13 mouse cellular contexts compared by ENCODE assay signal in the genomic region with DNA sequence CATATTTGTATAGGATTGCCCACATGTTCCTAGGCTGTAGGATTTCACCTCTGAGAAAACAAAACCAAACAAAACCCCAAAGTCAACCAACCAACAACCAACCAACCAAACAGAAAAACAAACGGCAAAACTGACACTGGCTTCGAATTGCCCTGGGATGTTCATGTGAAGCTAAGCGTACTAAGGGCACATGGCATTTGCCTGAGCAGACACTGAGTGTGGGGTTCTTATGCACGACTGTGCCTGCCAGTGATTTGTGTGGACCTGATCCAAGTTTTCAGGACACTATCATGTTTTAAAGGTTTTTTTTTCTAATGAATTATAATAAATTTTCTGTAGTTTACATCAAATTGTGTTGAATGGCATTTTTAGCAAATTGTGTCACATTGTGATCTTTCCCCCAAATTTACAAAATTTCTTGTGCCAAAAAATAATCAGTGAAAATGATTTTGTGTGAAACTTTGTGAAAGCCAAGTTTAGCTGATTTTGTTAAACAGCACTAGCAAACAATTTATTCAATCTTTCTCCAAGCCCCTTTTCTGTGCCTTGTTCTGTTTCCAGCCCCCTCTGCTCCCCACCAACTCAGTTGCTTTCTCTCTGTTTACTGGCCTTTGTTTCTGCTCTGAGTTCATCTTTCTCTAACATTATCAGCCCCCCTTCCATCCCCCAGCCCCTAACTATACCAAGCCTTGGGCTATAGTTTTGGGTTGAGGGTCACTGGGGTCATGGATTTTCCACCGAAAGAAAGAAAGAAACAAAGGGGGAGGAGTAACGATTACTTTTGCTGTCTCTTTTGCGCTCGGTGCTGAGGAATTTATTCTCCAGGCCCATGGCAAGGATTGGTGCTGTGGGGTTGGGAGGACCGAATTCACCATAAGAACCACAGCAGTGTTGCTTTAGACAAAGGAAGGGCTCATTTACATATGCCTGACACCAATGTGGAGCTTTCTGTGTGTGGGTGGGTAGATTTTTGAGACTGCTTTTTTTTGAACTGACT.
DNase-seq lines count a peak whose midpoint lies in the region; ATAC-seq and TF ChIP-seq lines count a peak whose summit lies in the region.
"Had no signal": no experiment of that assay in that cellular context is flagged by ENCODE, and none has a peak within 500 bp of the region (broad histone marks: within the 10 kb centered on the region; RNA-seq: fewer than 3 reads in every experiment).

No protein-coding gene starts in this region.

- intact Hi-C loops in left cerebral cortex, adult 2 months (cut with DNase I): loop anchor here (1.0 to 5.0 kb wide), 6 partner anchors 56 to 364 kb away; no protein-coding TSS in a partner anchor
- intact Hi-C loops in left cerebral cortex, postnatal 4 days (cut with DNase I): loop anchor here (10.0 kb wide), 1 partner anchor 372 kb away; no protein-coding TSS in a partner anchor

- no peak for DNase-seq in left cerebral cortex, adult 2 months (ENCODE audit: extremely low spot score in 1 of 2, low spot score in 2 of 2)
- DNase-seq in left cerebral cortex, postnatal 4 days: no peak
- DNase-seq in embryo, embryonic 10 days (ENCODE audit: low spot score): peak; percentile 76
- peak; percentile 30 for DNase-seq in forebrain, postnatal 0 days
- peak; percentile 64 for DNase-seq in neural tube, embryonic 11.5 days (ENCODE audit: low spot score)
- no peak for DNase-seq in adrenal gland, postnatal 36 days
- DNase-seq in kidney, adult 8-10 months: no peak
- DNase-seq in urinary bladder, postnatal 14 days (ENCODE audit: low spot score): no peak
- DNase-seq: gastrocnemius, postnatal 36 days; kidney, postnatal 25 days had no signal

- H3K4me1 ChIP-seq in forebrain, postnatal 0 days (ENCODE audit: insufficient read depth): 0 out of 2 replicates have a peak, but pooled peaks cover 3% of the 10 kb centered on the region
- 0 out of 2 replicates have a peak, but pooled peaks cover 6% of the 10 kb centered on the region for H3K4me1 ChIP-seq in neural tube, embryonic 11.5 days (ENCODE audit: control insufficient read depth, insufficient read depth, low read length)
- H3K4me1 ChIP-seq: embryonic facial prominence, embryonic 15.5 days had no signal

- no peaks in the 10 kb centered on the region for H3K36me3 ChIP-seq in forebrain, postnatal 0 days (ENCODE audit: insufficient read depth)
- H3K36me3 ChIP-seq in neural tube, embryonic 11.5 days (ENCODE audit: control insufficient read depth, insufficient read depth, low read length): no peaks in the 10 kb centered on the region
- H3K36me3 ChIP-seq: embryonic facial prominence, embryonic 15.5 days; limb, embryonic 13.5 days had no signal

- ATAC-seq in forebrain, postnatal 0 days: peak; percentile 71
- ATAC-seq in neural tube, embryonic 11.5 days (ENCODE audit: insufficient read depth, low FRiP score, low TSS enrichment): peak; percentile 70

- no peak for TF ChIP-seq CTCF in left cerebral cortex, adult 2 months (IDR thresholded peaks at IDR 0.05)
- no peak for TF ChIP-seq CTCF in forebrain, postnatal 0 days (IDR thresholded peaks at IDR 0.05; ENCODE audit: low read depth)

- no peaks in the 10 kb centered on the region for H3K9me3 ChIP-seq in forebrain, postnatal 0 days (ENCODE audit: low read length)
- no peaks in the 10 kb centered on the region for H3K9me3 ChIP-seq in neural tube, embryonic 11.5 days (ENCODE audit: control insufficient read depth, low read length)
- H3K9me3 ChIP-seq: embryonic facial prominence, embryonic 15.5 days; limb, embryonic 13.5 days had no signal

- H3K4me2 ChIP-seq in forebrain, postnatal 0 days (ENCODE audit: low read depth): no peak overlapping the region
- no peak overlapping the region for H3K4me2 ChIP-seq in neural tube, embryonic 11.5 days (ENCODE audit: low read depth)
- H3K4me2 ChIP-seq: embryonic facial prominence, embryonic 15.5 days; limb, embryonic 13.5 days had no signal

- H3K4me3 ChIP-seq in left cerebral cortex, adult 2 months: no peak overlapping the region
- no peak overlapping the region for H3K4me3 ChIP-seq in forebrain, postnatal 0 days (ENCODE audit: low read depth, low read length)
- no peak overlapping the region for H3K4me3 ChIP-seq in neural tube, embryonic 11.5 days (ENCODE audit: low read depth, low read length)
- H3K4me3 ChIP-seq: embryonic facial prominence, embryonic 15.5 days; limb, embryonic 13.5 days had no signal

- H3K9ac ChIP-seq in forebrain, postnatal 0 days: no peak overlapping the region
- H3K9ac ChIP-seq in neural tube, embryonic 11.5 days (ENCODE audit: low read length): no peak overlapping the region
- H3K9ac ChIP-seq: embryonic facial prominence, embryonic 15.5 days; limb, embryonic 13.5 days had no signal

- 16% methylated on average over 9 of the region's 9 CpGs for WGBS in forebrain, postnatal 0 days
- WGBS in neural tube, embryonic 11.5 days: 26% methylated on average over 9 of the region's 9 CpGs

- H3K27ac ChIP-seq in left cerebral cortex, adult 2 months: peak overlapping the region; percentile 82
- H3K27ac ChIP-seq in forebrain, postnatal 0 days (ENCODE audit: low read depth, low read length): 0 out of 2 replicates have a peak overlapping the region, but pooled peaks have one; percentile 30
- peak overlapping the region; percentile 46 for H3K27ac ChIP-seq in neural tube, embryonic 11.5 days (ENCODE audit: low read depth, low read length)
- H3K27ac ChIP-seq: embryonic facial prominence, embryonic 15.5 days; limb, embryonic 13.5 days; macrophage had no signal

- no peaks in the 10 kb centered on the region for H3K27me3 ChIP-seq in forebrain, postnatal 0 days (ENCODE audit: insufficient read depth, low read length)
- no peaks in the 10 kb centered on the region for H3K27me3 ChIP-seq in neural tube, embryonic 11.5 days (ENCODE audit: control insufficient read depth, insufficient read depth, low read length)
- H3K27me3 ChIP-seq: embryonic facial prominence, embryonic 15.5 days; limb, embryonic 13.5 days had no signal

Comparison
In these comparisons a context has a peak if more than half of its experiments do, and no peak if none do; other contexts are left out.
1. DNase-seq: peak in embryo, embryonic 10 days (single experiment), forebrain, postnatal 0 days (single experiment) and neural tube, embryonic 11.5 days (single experiment); none in left cerebral cortex, adult 2 months (0 of 2), left cerebral cortex, postnatal 4 days (single experiment), adrenal gland, postnatal 36 days (0 of 2), kidney, adult 8-10 months (0 of 2) and urinary bladder, postnatal 14 days (single experiment).
2. H3K27ac ChIP-seq: peak in every context shown above with its lines; median percentile 82 in left cerebral cortex, adult 2 months; 46 in neural tube, embryonic 11.5 days; 30 in forebrain, postnatal 0 days.